Mouse (Mus musculus) C2C12 (cell line): ENCODE measurements around the gene Lactbl1.

Experiments used
- CTCF ChIP-seq: IDR thresholded peaks from one replicate; pipeline ENCODE4 v1.5.1; 2011; ENCODE audit not compliant: control insufficient read depth, insufficient read depth, insufficient read length
- MAX ChIP-seq: IDR thresholded peaks from one replicate; pipeline ENCODE4 v1.6.1; 2011; ENCODE audit warnings: mild to moderate bottlenecking, control low read depth
- MYOD1 ChIP-seq: IDR thresholded peaks from one replicate; pipeline ENCODE4 v1.6.1; 2011; ENCODE audit warnings: low read depth; ENCODE audit not compliant: control insufficient read depth, insufficient read length
- MYOG ChIP-seq: IDR thresholded peaks from one replicate; pipeline ENCODE4 v1.6.1; 2011; ENCODE audit not compliant: control insufficient read depth, insufficient read length; ENCODE audit errors: extremely low read depth
- USF1 ChIP-seq: IDR thresholded peaks from one replicate; pipeline ENCODE4 v1.6.1; 2011; ENCODE audit warnings: low read depth, mild to moderate bottlenecking, control low read depth, moderate library complexity

DNA sequence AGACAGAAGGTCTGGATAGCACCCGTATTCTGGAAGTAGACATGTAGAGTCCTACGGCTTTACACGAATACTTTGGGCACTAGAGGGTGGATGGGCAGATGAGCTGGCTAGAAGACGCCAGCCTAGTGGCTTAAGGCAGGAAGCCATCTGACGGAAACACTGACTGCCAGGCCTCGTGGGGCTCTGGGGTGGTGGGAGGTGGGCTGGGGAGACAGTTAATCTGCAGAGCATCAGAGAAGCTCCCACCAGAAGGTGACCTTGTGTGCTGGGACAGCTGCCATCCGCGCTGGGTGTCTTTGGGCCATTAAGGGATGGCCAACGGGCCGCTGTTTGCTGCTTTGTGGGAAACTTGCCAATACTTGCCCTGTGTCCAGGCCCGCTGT is 30.1 kb downstream of the Lactbl1 start:
- TF ChIP-seq CTCF (no peak), MAX (no peak), USF1 (no peak), MYOD1 (no peak), MYOG (no peak)
